Mouse (Mus musculus): ENCODE results near the gene Olfr969.
"Not testable (repeated sequence)": the region's sequence is repeated elsewhere in the genome, so short reads cannot be mapped to it uniquely, and the experiment has no call there.

Gene Olfr969

DNA sequence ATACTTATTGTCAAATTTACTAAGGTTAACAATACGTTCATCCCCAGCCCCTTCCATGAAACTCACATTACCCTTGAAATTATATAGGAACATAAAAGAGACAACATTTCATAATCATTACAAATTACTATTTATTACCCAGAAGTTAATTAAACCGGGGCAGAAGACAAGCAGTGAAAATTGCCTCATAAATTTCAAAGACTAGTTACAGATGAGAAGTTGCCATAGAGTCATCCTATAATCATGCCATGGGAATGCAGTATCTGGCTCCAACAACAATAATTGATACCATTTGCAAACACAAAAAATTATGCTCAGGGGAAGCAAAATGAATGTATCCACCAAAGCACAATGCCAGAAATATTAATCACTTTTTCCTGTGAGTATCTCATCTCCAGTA lies at the start of gene Olfr969:
Gene Olfr969 (plus strand): TSS at position 388 of the 400 bp plus-strand sequence.
- CTCF ChIA-PET = no interaction called here

GRCm38 (mm10) chr9:39745949-39746348 lies 44.8 kb upstream of the Olfr969 start, which contains the start of gene Olfr967:
Gene Olfr967 (plus strand): TSS chr9:39746249.
- CTCF ChIA-PET = no interaction called here

DNA sequence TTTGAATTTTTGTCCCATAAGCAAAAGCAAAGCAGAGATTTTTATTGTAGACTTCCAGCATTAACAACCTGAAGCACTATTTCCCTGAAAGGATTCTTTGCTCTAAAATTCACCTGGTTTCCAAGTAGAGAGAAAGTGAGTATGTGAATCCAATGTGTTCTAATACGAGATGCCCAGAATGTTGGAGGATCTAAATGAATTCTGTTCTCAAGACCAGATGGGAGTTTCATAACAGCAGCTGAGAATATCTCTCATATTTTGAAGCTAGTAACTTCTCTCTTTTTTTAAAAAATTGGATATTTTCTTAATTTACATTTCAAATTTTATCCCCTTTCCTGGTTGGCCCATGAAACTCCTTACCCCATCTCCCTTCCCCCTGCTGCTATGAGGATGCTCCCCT lies 44.3 kb upstream of the Olfr969 start:
- CTCF ChIA-PET = no interaction called here

GRCm38 (mm10) chr9:39783153-39783552 lies 7.6 kb upstream of the Olfr969 start, which contains the start of gene Olfr968:
Gene Olfr968 (minus strand): TSS chr9:39783253.
- CTCF ChIA-PET = no interaction called here

DNA sequence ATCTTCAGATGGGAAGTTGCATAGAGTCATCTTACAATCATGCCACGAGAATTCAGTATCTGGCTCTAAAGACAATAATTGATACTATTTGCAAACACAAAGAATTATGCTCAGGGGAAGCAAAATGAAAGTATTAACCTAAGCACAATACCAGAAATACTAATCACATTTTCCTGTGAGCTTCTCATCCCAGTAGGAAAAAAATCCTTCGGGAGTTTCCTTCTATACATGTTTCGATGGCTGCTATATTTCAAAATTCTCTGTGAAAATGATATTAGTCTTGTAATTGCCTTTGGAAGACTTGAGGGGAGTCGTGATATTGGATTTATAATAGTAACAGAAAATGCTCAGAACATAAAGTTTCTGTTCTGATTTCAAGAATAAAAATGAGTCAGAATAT lies 17.8 kb downstream of the Olfr969 start, which contains the start of gene Olfr970:
Gene Olfr970 (plus strand): TSS at position 301 of the 400 bp plus-strand sequence.
- CTCF ChIA-PET = no interaction called here

DNA sequence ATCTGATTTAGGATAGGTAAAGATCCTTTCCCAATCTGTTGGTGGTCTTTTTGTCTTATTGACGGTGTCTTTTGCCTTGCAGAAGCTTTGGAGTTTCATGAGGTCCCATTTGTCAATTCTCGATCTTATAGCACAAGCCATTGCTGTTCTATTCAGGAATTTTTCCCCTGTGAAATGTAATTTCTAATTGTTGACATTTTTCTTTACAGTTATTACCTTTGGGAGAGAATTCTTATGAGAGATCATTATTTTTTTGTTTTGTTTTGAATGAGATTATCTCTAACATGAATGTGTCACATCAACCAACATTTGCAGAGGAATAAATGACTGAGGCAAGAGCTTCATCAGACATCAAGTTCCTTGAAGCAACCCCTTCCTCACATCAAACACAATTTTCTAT lies 45.8 kb downstream of the Olfr969 start, which contains the start of gene Olfr971:
Gene Olfr971 (plus strand): TSS at position 301 of the 400 bp plus-strand sequence.
- CTCF ChIA-PET = not testable (repeated sequence)
